ENCODE assay signal across 8 mouse cellular contexts in the genomic region with DNA sequence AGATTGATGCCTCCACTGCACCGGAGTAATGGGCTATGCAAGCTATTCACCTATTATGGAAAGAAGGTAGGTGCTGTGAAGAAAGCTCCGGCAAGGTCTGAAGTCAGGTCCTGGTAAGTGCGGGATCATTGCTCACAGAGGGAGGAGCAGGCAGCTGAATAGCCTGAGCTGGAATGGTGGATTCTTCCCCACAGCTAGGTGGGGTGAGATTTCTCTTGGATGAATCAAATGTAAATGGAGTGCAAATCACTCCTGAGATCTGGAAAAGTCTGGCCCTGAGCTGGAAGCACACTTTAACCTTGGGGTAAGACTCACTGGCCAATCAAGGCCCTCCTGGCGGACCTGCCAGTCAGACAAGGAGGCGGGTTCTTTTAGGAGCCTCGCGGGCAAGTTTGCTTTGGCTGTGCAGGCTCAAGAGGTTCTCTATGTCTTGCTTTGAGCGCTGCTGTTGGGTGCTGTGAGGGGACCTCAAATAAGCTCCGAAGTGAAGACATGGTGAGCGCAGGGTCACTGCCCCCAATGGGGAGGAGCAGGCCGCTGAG. TPM values are rescaled to one million over a fixed set of nuclear protein-coding genes. Genes with fewer than 3 reads are reported as not detected.
DNase-seq lines count a peak whose midpoint lies in the region; ATAC-seq lines count a peak whose summit lies in the region.

A gene (plus strand): TSS at position 397 of the 542 bp plus-strand sequence.

- H3K9ac ChIP-seq in hindbrain, embryonic 16.5 days (ENCODE audit: low read depth, low read length) = no peak within 1 kb of the TSS
- no peak within 1 kb of the TSS for H3K9ac ChIP-seq in limb, embryonic 11.5 days (ENCODE audit: low read length)
- no peak within 1 kb of the TSS for H3K9ac ChIP-seq in neural tube, embryonic 12.5 days

- no peaks in the 10 kb centered on the region for H3K4me1 ChIP-seq in hindbrain, embryonic 16.5 days (ENCODE audit: control insufficient read depth, insufficient read depth, low read depth, low read length)
- H3K4me1 ChIP-seq in limb, embryonic 11.5 days (ENCODE audit: control insufficient read depth, insufficient read depth, low read length) = no peaks in the 10 kb centered on the region
- no peaks in the 10 kb centered on the region for H3K4me1 ChIP-seq in neural tube, embryonic 12.5 days

- H3K27me3 ChIP-seq in hindbrain, embryonic 16.5 days (replicated peaks; ENCODE audit: control insufficient read depth, insufficient read depth, low read length) = no peaks in the 10 kb centered on the region
- H3K27me3 ChIP-seq in limb, embryonic 11.5 days (ENCODE audit: control insufficient read depth, insufficient read depth, low read length) = no peaks in the 10 kb centered on the region
- no peaks in the 10 kb centered on the region for H3K27me3 ChIP-seq in neural tube, embryonic 12.5 days (replicated peaks)

- no peak within 1 kb of the TSS for H3K4me3 ChIP-seq in hindbrain, embryonic 16.5 days (ENCODE audit: low read length)
- H3K4me3 ChIP-seq in limb, embryonic 11.5 days (ENCODE audit: low read depth, low read length) = no peak within 1 kb of the TSS
- no peak within 1 kb of the TSS for H3K4me3 ChIP-seq in neural tube, embryonic 12.5 days

- no peaks in the 10 kb centered on the region for H3K9me3 ChIP-seq in hindbrain, embryonic 16.5 days (ENCODE audit: control insufficient read depth, low read length)
- H3K9me3 ChIP-seq in limb, embryonic 11.5 days (ENCODE audit: control insufficient read depth, low read length) = no peaks in the 10 kb centered on the region
- no peaks in the 10 kb centered on the region for H3K9me3 ChIP-seq in neural tube, embryonic 12.5 days

- DNase-seq in heart, adult 18-20 months = no peak
- no peak for DNase-seq in heart, adult 9 months (ENCODE audit: low spot score in 2 of 2)
- peak; percentile 60 for DNase-seq in adrenal gland, postnatal 25 days
- DNase-seq in gastrocnemius, adult 18-20 months (ENCODE audit: low spot score) = no peak
- DNase-seq in limb, embryonic 11.5 days (ENCODE audit: low spot score) = no peak
- no peak for DNase-seq in urinary bladder, postnatal 14 days (ENCODE audit: low spot score)

- no peak for ATAC-seq in hindbrain, embryonic 16.5 days
- no peak for ATAC-seq in limb, embryonic 11.5 days (ENCODE audit: insufficient number of reproducible peaks, low FRiP score, low TSS enrichment, low read depth)
- no peak for ATAC-seq in neural tube, embryonic 12.5 days (ENCODE audit: low FRiP score, low read depth)

- H3K36me3 ChIP-seq in hindbrain, embryonic 16.5 days (ENCODE audit: control insufficient read depth, insufficient read depth, low read length) = no peaks in the 10 kb centered on the region
- no peaks in the 10 kb centered on the region for H3K36me3 ChIP-seq in limb, embryonic 11.5 days (ENCODE audit: control insufficient read depth, insufficient read depth, low read length)
- H3K36me3 ChIP-seq in neural tube, embryonic 12.5 days = no peaks in the 10 kb centered on the region

- WGBS in hindbrain, embryonic 16.5 days = 11% methylated on average over 11 of the region's 11 CpGs
- WGBS in limb, embryonic 11.5 days = 15% methylated on average over 11 of the region's 11 CpGs
- WGBS in neural tube, embryonic 12.5 days = 11% methylated on average over 11 of the region's 11 CpGs

- no peak within 1 kb of the TSS for H3K27ac ChIP-seq in hindbrain, embryonic 16.5 days (ENCODE audit: low read depth, low read length)
- H3K27ac ChIP-seq in limb, embryonic 11.5 days (replicated peaks; ENCODE audit: low read depth, low read length) = no peak within 1 kb of the TSS
- H3K27ac ChIP-seq in neural tube, embryonic 12.5 days = no peak within 1 kb of the TSS

- H3K4me2 ChIP-seq in hindbrain, embryonic 16.5 days (ENCODE audit: low read length) = peak within 1 kb of the TSS; percentile 27
- no peak within 1 kb of the TSS for H3K4me2 ChIP-seq in limb, embryonic 11.5 days (ENCODE audit: low read depth, severe bottlenecking)
- H3K4me2 ChIP-seq in neural tube, embryonic 12.5 days (replicated peaks) = peak within 1 kb of the TSS; percentile 38

RNA-seq across cellular contexts. Expression of the gene that starts here (rescaled TPM):
- 100 to 1,000 TPM; 331 to 388 TPM for total RNA-seq in heart, adult 18-20 months (2021)
- total RNA-seq in adrenal gland, postnatal 25 days (2021) = 719 and 903 TPM in 2 replicates
- 100 to 1,000 TPM; 187 to 254 TPM for total RNA-seq in gastrocnemius, adult 18-20 months (2021)
- 71.5 and 222 TPM in 2 replicates for polyA plus RNA-seq in hindbrain, embryonic 16.5 days (2015; fragmentation: Nextera tagmentation; extraction: Ambion mirVana)
- polyA plus RNA-seq in limb, embryonic 11.5 days (2014; fragmentation: Nextera tagmentation; extraction: Ambion mirVana) = 55.2 and 55.9 TPM in 2 replicates
- polyA plus RNA-seq in neural tube, embryonic 12.5 days (2016; fragmentation: Nextera tagmentation; extraction: Ambion mirVana) = 91.7 and 104 TPM in 2 replicates
